Mouse (Mus musculus) olfactory bulb, adult 2 months (tissue): Measurements from ENCODE around the gene Psmd11.

Source experiments
- CTCF ChIP-seq: fragments of 200-500 bp; IDR thresholded peaks from 2 replicates; pipeline ENCODE4 v1.5.1; 2012; ENCODE audit warnings: low read depth, mild to moderate bottlenecking, low read length, moderate library complexity; ENCODE audit not compliant: insufficient read depth
- POLR2A ChIP-seq: fragments of 200-500 bp; IDR thresholded peaks from 2 replicates; pipeline ENCODE4 v1.6.1; 2012; ENCODE audit warnings: mild to moderate bottlenecking, low read depth, low read length, moderate library complexity; ENCODE audit not compliant: insufficient read depth

GRCm38 (mm10) chr11:80389885-80390284, 38.5 kb upstream of the Psmd11 start:
- TF ChIP-seq POLR2A (no peak), CTCF (no peak)
